Comparison of ENCODE assay signal across 10 mouse cellular contexts in the genomic region with DNA sequence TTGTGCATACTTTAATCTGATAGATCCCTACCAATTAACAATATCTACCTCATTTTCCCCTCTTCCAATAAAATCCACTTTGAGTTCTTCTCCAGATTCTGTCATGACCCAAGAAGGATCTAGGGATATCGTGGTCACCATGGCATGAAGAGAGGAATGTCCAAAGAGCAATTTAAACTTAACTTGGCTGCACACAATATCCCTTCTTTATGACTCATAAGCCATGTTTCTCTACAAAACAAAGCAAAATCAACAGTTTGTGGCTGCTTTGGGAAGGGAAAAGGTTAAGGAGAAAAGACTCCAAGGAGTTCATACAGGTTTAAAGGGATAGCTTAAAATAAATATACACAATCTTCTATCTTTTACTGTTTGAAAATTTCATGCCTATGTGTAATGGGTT.
"Had no signal": no experiment of that assay in that cellular context is flagged by ENCODE, and none has a peak within 500 bp of the region (broad histone marks: within the 10 kb centered on the region; RNA-seq: fewer than 3 reads in every experiment).

No protein-coding gene starts in this region.

- DNase-seq: kidney, postnatal 14 days; kidney, postnatal 4 days; liver; lung, adult 18-20 months; lung, postnatal 10 days; lung, postnatal 36 days; midbrain, embryonic 14.5 days; thymus, adult 2 months; thymus, postnatal 14 days; thymus, postnatal 4 days had no signal
